Mouse (Mus musculus): ENCODE measurements around the gene Azin2. TPM values are rescaled to one million over a fixed set of nuclear protein-coding genes. Genes with fewer than 3 reads are reported as not detected.

Gene Azin2
- polyA plus RNA-seq, 1 experiment from 2014 or later: 20.1 TPM

DNA sequence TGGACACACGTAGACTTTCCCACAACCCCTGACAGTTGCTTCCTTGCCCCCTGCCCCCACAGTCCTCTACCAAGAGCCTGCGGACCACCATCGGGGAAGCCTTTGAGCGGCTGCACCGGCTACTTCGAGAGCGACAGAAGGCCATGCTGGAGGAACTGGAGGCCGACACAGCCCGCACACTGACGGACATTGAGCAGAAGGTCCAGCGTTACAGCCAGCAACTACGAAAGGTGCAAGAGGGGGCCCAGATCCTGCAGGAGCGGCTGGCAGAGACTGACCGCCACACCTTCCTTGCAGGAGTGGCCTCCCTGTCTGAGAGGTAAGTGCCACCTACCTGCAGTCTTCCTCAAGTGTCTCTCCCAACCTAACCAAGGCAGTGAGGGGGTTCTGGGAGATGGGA, 61.8 kb downstream of the Azin2 start:
- 81% methylated on average over 14 of the region's 14 CpGs for WGBS
- H3K4me3 ChIP-seq (replicated peaks; ENCODE audit: low read length): no peak overlapping the region
- DNase-seq (ENCODE audit: low spot score) (no peak), ATAC-seq (ENCODE audit: low FRiP score) (no peak)
- no peak overlapping the region for H3K9ac ChIP-seq
- H3K4me1 ChIP-seq (replicated peaks; ENCODE audit: control insufficient read depth, insufficient read depth, low read length): peaks cover 31% of the 10 kb centered on the region
- H3K4me2 ChIP-seq (replicated peaks): no peak overlapping the region
- H3K27ac ChIP-seq: peak overlapping the region; percentile 94
- no peaks in the 10 kb centered on the region for H3K27me3 ChIP-seq (ENCODE audit: control insufficient read depth, insufficient read depth, low read length)
- H3K36me3 ChIP-seq (replicated peaks; ENCODE audit: control insufficient read depth, insufficient read depth): peaks cover 36% of the 10 kb centered on the region
- no peaks in the 10 kb centered on the region for H3K9me3 ChIP-seq (ENCODE audit: control insufficient read depth, low read length)

DNA sequence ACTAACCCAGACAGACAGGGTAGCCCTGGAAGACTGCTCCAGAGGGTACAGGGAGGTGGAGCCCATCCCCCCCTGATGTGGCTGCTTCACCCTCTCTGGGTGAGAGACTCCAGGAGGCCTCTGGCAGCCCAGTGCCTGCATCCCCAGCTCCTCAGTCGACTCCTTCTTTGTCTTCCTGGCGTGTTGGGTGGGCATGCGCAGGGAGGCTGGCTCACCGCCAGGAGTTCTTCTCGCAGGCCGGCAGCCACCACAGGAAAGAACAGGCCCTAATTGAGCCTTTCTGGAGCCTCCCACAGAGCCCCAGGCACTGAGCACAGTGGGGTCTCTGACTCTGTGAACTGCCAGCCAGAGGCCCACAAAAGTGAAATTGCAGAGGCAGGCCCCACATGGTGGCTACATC, 62.9 kb downstream of the Azin2 start:
- Histone ChIP-seq H3K4me1 (replicated peaks; ENCODE audit: control insufficient read depth, insufficient read depth, low read length) (peaks cover 29% of the 10 kb centered on the region), H3K27me3 (ENCODE audit: control insufficient read depth, insufficient read depth, low read length) (no peaks in the 10 kb centered on the region), H3K4me3 (replicated peaks; ENCODE audit: low read length) (no peak overlapping the region), H3K9ac (peak overlapping the region; percentile 53), H3K27ac (peak overlapping the region; percentile 94), H3K36me3 (replicated peaks; ENCODE audit: control insufficient read depth, insufficient read depth) (peaks cover 36% of the 10 kb centered on the region), H3K9me3 (ENCODE audit: control insufficient read depth, low read length) (no peaks in the 10 kb centered on the region), H3K4me2 (replicated peaks) (no peak overlapping the region)
- 0% methylated on average over 6 of the region's 6 CpGs for WGBS
- DNase-seq (ENCODE audit: low spot score): peak; percentile 87
- ATAC-seq (ENCODE audit: low FRiP score): peak; percentile 89

DNA sequence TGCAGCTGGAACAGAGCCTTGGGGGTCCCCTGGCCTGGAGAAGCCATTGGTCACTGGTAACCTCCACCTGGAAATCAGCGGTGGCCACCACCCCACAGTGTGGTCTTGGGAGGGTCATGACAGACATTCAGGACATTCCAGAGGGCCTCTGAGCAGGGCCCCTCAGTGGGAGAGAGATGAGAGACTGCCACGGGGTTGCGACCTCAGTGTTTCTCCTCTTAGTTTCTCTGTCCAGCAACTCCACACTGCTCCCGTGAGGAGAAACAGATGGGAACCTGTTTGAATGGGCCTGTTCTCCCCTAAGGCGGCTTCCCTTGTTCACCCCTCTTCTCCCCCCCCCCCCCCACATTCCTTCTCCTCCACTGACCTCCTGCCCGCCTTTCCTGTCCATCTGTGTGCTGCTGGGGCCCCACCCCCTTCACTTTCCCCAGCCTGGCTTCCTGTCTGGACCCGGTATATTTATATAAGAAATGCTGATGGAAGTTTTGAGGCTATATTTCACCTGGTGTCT, 64.3 kb downstream of the Azin2 start:
- Histone ChIP-seq H3K4me3 (replicated peaks; ENCODE audit: low read length) (no peak overlapping the region), H3K9me3 (ENCODE audit: control insufficient read depth, low read length) (no peaks in the 10 kb centered on the region), H3K27ac (peak overlapping the region; percentile 94), H3K9ac (no peak overlapping the region; the same call in 1 of the 2 replicates), H3K4me1 (replicated peaks; ENCODE audit: control insufficient read depth, insufficient read depth, low read length) (peaks cover 23% of the 10 kb centered on the region), H3K27me3 (ENCODE audit: control insufficient read depth, insufficient read depth, low read length) (no peaks in the 10 kb centered on the region), H3K4me2 (replicated peaks) (no peak overlapping the region), H3K36me3 (replicated peaks; ENCODE audit: control insufficient read depth, insufficient read depth) (peaks cover 23% of the 10 kb centered on the region)
- WGBS: 24% methylated on average over 7 of the region's 7 CpGs
- ATAC-seq (ENCODE audit: low FRiP score) (no peak), DNase-seq (ENCODE audit: low spot score) (no peak)

DNA sequence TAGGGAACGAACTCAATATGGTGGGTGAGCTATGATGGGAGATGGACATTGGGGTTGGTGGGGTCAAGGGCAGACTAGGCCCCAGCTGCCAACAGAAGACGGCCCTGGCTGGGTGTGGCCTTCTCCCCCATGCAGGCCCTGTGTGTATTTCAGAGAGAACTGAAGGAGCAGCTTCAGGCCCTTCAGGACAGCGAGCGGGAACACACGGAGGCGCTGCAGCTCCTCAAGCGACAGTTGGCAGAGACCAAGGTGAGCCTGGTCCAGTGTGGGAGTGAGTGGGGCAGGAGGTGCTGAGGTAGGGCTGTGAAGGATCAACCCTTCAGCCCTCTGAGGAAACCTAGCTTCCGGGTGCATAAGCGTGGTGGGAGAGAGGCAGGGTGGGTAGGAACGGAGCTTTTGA, 65.6 kb downstream of the Azin2 start:
- H3K27ac ChIP-seq: no peak overlapping the region
- DNase-seq (ENCODE audit: low spot score) (no peak), ATAC-seq (ENCODE audit: low FRiP score) (no peak)
- H3K4me1 ChIP-seq (replicated peaks; ENCODE audit: control insufficient read depth, insufficient read depth, low read length): peaks cover 23% of the 10 kb centered on the region
- peaks cover 12% of the 10 kb centered on the region for H3K36me3 ChIP-seq (replicated peaks; ENCODE audit: control insufficient read depth, insufficient read depth)
- no peaks in the 10 kb centered on the region for H3K9me3 ChIP-seq (ENCODE audit: control insufficient read depth, low read length)
- H3K4me3 ChIP-seq (replicated peaks; ENCODE audit: low read length): no peak overlapping the region
- H3K9ac ChIP-seq: no peak overlapping the region
- WGBS: 96% methylated on average over 10 of the region's 10 CpGs
- no peak overlapping the region for H3K4me2 ChIP-seq (replicated peaks)
- H3K27me3 ChIP-seq (ENCODE audit: control insufficient read depth, insufficient read depth, low read length): no peaks in the 10 kb centered on the region

DNA sequence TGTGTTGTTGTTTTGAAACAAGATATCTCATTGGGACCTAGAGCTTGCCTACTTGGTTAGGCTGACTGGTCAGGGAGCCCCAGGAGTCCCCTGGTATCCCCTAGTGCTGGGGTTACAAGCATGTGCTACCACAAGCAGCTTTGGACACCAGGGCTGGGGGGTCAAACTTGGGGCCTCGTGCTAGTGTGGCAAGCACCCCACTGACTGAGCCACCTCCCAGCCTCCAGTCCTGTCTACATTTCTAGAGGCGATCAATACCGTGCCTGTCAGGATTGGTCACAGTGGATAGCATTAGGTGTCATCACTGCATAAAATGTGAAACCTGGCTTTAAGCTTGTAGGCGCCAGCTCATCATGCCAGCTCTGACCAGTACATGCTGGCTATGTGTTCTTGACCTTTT, 66.4 kb downstream of the Azin2 start:
- no peak overlapping the region for H3K4me3 ChIP-seq (replicated peaks; ENCODE audit: low read length)
- H3K27ac ChIP-seq: no peak overlapping the region
- H3K27me3 ChIP-seq (ENCODE audit: control insufficient read depth, insufficient read depth, low read length): no peaks in the 10 kb centered on the region
- DNase-seq (ENCODE audit: low spot score) (no peak), ATAC-seq (ENCODE audit: low FRiP score) (no peak)
- H3K4me2 ChIP-seq (replicated peaks): no peak overlapping the region
- H3K9ac ChIP-seq: no peak overlapping the region
- H3K9me3 ChIP-seq (ENCODE audit: control insufficient read depth, low read length): no peaks in the 10 kb centered on the region
- H3K36me3 ChIP-seq (replicated peaks; ENCODE audit: control insufficient read depth, insufficient read depth): peaks cover 4% of the 10 kb centered on the region
- H3K4me1 ChIP-seq (replicated peaks; ENCODE audit: control insufficient read depth, insufficient read depth, low read length): peaks cover 26% of the 10 kb centered on the region
- WGBS: 93% methylated on average over 4 of the region's 4 CpGs

DNA sequence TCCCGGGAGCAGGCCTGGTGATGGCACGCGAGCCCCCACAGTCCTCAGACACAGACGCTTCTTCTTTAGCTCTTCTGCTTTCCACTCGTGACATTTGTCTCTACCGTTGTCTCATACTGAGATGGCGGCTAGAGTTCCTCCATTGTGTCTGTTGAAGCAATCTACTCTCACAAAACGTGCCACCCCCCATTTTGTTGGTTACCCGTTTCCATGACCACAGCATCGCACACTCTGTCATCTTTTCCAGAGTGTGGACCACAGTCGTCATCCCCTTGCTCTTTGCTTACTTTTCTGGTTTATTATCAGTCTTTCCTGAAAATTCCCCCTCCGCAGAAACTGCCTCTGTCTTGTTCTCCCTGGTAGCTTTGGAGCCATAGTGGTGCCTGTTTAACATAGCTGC, 68.1 kb downstream of the Azin2 start:
- Histone ChIP-seq H3K9me3 (ENCODE audit: control insufficient read depth, low read length) (no peaks in the 10 kb centered on the region), H3K36me3 (replicated peaks; ENCODE audit: control insufficient read depth, insufficient read depth) (0 out of 2 replicates have a peak, but pooled peaks cover 2% of the 10 kb centered on the region), H3K9ac (no peak overlapping the region), H3K4me3 (replicated peaks; ENCODE audit: low read length) (no peak overlapping the region), H3K27me3 (ENCODE audit: control insufficient read depth, insufficient read depth, low read length) (no peaks in the 10 kb centered on the region), H3K4me1 (replicated peaks; ENCODE audit: control insufficient read depth, insufficient read depth, low read length) (peaks cover 20% of the 10 kb centered on the region), H3K4me2 (replicated peaks) (no peak overlapping the region), H3K27ac (no peak overlapping the region)
- ATAC-seq (ENCODE audit: low FRiP score) (no peak), DNase-seq (ENCODE audit: low spot score) (no peak)
- 69% methylated on average over 12 of the region's 12 CpGs for WGBS

DNA sequence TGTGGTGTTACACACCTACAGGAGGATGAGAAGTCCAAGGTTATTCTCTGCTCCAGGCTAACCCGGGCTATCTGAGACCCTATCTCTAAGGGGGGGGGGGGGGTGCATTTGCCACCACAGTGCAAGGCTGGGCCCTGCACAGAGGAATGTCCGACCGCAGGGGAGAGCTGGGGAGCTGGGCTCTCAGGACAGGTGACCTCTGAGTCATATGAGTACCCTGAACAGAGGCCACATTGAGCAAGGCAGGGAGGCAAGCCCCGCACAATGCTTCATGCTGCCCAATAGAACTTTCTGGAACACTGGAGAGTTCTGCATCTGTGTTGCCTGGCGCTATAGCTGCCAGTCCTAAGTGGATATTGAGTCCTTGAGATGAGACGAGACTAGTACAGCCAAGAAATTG, 70.1 kb downstream of the Azin2 start:
- DNase-seq (ENCODE audit: low spot score): no peak
- 77% methylated on average over 6 of the region's 6 CpGs for WGBS

DNA sequence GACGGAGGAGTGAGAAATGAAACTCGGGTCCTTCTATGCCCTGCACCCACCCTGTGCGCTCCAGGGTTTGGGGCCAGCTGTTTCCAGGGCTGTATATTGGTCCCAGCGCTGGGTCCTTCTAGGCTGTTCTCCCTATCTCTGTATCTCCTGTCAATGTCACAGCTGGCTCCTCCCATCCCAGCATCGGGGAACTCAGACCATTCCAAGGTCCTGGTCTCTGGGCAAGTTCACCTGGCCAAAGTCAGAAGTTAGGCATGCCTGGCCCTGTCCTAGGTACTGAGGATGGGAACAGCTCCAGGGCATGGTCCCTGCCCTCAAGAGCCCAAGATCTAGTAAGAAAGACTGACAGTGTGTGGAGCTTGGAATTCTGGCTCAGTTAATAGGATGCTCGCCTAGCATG, 70.5 kb downstream of the Azin2 start:
- DNase-seq (ENCODE audit: low spot score) (no peak), ATAC-seq (ENCODE audit: low FRiP score) (no peak)
- Histone ChIP-seq H3K4me1 (replicated peaks; ENCODE audit: control insufficient read depth, insufficient read depth, low read length) (peaks cover 25% of the 10 kb centered on the region), H3K4me2 (replicated peaks) (no peak overlapping the region), H3K9ac (no peak overlapping the region), H3K36me3 (replicated peaks; ENCODE audit: control insufficient read depth, insufficient read depth) (0 out of 2 replicates have a peak, but pooled peaks cover 3% of the 10 kb centered on the region), H3K27ac (no peak overlapping the region), H3K4me3 (replicated peaks; ENCODE audit: low read length) (no peak overlapping the region), H3K9me3 (ENCODE audit: control insufficient read depth, low read length) (no peaks in the 10 kb centered on the region), H3K27me3 (ENCODE audit: control insufficient read depth, insufficient read depth, low read length) (no peaks in the 10 kb centered on the region)
- 78% methylated on average over 6 of the region's 6 CpGs for WGBS

More for the DNA sequence above, 70.1 kb downstream of the Azin2 start:
- Histone ChIP-seq H3K27ac (no peak overlapping the region), H3K27me3 (ENCODE audit: control insufficient read depth, insufficient read depth, low read length) (no peaks in the 10 kb centered on the region), H3K36me3 (replicated peaks; ENCODE audit: control insufficient read depth, insufficient read depth) (0 out of 2 replicates have a peak, but pooled peaks cover 3% of the 10 kb centered on the region), H3K4me1 (replicated peaks; ENCODE audit: control insufficient read depth, insufficient read depth, low read length) (peaks cover 21% of the 10 kb centered on the region), H3K4me2 (replicated peaks) (no peak overlapping the region), H3K4me3 (replicated peaks; ENCODE audit: low read length) (no peak overlapping the region), H3K9ac (no peak overlapping the region), H3K9me3 (ENCODE audit: control insufficient read depth, low read length) (no peaks in the 10 kb centered on the region)
- ATAC-seq (ENCODE audit: low FRiP score): no peak

DNA sequence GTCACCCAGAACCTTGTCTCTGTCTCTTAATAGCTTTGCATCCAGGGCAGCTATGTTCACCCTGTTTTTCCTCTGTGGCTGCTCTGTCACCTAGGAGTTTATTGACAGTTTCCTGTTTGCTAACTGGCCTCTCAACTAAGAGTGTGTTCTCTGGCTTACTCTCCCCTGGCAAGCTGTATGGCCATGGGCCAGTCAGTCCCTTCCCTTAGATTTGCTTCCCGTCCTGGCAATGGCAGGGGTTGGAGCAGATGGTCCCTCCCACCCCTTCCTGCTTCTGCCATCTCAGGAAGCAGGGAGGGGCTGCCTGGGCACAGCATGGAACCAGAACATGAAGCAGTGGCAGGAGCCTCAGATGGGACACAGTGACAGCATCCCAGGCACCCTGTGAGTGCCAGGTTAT, 71.1 kb downstream of the Azin2 start:
- H3K4me2 ChIP-seq (replicated peaks): no peak overlapping the region
- ATAC-seq (ENCODE audit: low FRiP score) (0 out of 2 replicates have a peak, but pooled peaks have one; percentile 32), DNase-seq (ENCODE audit: low spot score) (no peak)
- peaks cover 31% of the 10 kb centered on the region for H3K4me1 ChIP-seq (replicated peaks; ENCODE audit: control insufficient read depth, insufficient read depth, low read length)
- no peak overlapping the region for H3K27ac ChIP-seq
- no peak overlapping the region for H3K9ac ChIP-seq
- H3K36me3 ChIP-seq (replicated peaks; ENCODE audit: control insufficient read depth, insufficient read depth): 0 out of 2 replicates have a peak, but pooled peaks cover 3% of the 10 kb centered on the region
- WGBS: 17% methylated on average over 1 of the region's 1 CpGs
- H3K4me3 ChIP-seq (replicated peaks; ENCODE audit: low read length): no peak overlapping the region
- no peaks in the 10 kb centered on the region for H3K9me3 ChIP-seq (ENCODE audit: control insufficient read depth, low read length)
- H3K27me3 ChIP-seq (ENCODE audit: control insufficient read depth, insufficient read depth, low read length): no peaks in the 10 kb centered on the region
